Mouse (Mus musculus): ENCODE data around the gene Gm3147.
"Not testable (repeated sequence)": the region's sequence is repeated elsewhere in the genome, so short reads cannot be mapped to it uniquely, and the experiment has no call there.

Gm3147 gene

GRCm38 (mm10) chr5:94616242-94616641, at the start of gene Gm3147:
Gm3147 (minus strand) TSS chr5:94616342.
- DNase-seq (ENCODE audit: low spot score) = not testable (repeated sequence)

DNA sequence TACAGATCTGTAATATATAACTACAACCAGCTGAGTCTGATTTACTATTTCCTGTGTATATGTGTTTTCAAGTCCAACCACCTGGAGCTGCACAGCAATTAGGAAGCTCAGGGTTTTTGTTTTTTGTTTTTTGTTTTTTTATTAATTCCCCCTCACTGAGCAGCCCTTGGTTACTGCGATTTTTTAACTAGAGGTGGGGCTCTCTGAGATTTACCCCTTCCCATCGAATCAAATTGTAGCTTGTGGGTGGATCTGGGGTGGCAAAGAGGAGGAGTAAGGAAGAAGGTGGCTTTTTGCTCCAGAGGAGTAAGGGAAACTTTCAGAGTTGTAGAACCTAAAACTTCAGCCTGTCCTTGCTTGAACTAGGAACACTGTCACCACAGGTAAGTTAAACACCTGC, 31.9 kb upstream of the Gm3147 start, which contains the start of gene Gm6205:
TSS of gene Gm6205 (plus strand) at position 301 of the 400 bp plus-strand sequence.
- DNase-seq (ENCODE audit: low spot score) = not testable (repeated sequence)

DNA sequence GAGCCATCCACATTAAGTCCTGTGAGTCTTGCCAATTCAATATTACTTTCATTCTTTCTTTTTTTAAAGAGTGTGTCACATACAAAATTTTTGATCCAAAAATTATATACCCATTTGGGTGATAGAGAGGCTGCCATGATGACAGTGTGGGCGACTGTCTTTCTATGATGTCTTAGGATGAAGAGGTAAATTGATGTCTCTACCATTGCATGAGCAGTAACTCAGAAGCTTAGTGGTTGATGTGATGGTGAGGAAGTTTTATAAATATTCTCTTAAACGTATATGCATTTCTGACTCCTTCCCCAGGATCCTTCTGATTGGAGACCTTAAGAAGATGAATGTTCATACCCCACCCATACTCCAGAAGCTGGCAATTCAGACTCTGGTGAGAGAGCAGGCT, 7.5 kb upstream of the Gm3147 start, which contains the start of gene Gm6509:
TSS of gene Gm6509 (plus strand) at position 301 of the 400 bp plus-strand sequence.
- DNase-seq (ENCODE audit: low spot score) = not testable (repeated sequence)
